Mouse (Mus musculus): ENCODE results near the gene Sept12.

DNA sequence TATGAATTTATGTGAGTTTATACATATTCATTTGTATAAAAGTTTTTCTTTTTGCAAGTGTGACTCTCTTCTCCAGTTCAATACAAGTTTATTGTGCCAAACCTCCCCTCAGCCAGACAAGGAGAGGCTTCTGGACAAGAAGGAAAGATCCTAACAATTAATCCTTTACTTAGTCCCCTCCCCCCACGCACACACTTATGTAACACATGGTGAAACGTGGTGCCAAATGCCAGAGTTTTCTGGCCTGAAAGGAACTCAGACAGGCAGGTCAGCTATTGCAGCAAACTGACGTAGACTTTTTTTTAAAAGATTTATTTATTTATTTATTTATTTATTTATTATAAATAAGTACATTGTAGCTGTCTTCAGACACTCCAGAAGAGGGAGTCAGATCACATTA, 3.0 kb upstream of the Sept12 start:
- TF ChIP-seq CTCF (IDR thresholded peaks at IDR 0.05; ENCODE audit: extremely low read depth, insufficient read depth, low read length) (no peak), POLR2A (IDR thresholded peaks at IDR 0.05; ENCODE audit: extremely low read depth, insufficient read depth, low read length) (no peak)

All from cortical plate, adult 2 months (tissue).